Mouse (Mus musculus): Measurements from ENCODE around the gene Irak2.
"Not testable (repeated sequence)": the region's sequence is repeated elsewhere in the genome, so short reads cannot be mapped to it uniquely, and the experiment has no call there.

Gene Irak2

GRCm38 (mm10) chr6:113697222-113698205 lies 59.2 kb downstream of the Irak2 start:
- DNase-seq (ENCODE audit: low spot score), result peak; percentile 30

GRCm38 (mm10) chr6:113712718-113713117 lies 74.5 kb downstream of the Irak2 start:
- DNase-seq (ENCODE audit: low spot score), result no peak

GRCm38 (mm10) chr6:113713389-113713788 lies 75.1 kb downstream of the Irak2 start:
- DNase-seq (ENCODE audit: low spot score), result not testable (repeated sequence)

GRCm38 (mm10) chr6:113714276-113714675 lies 76.0 kb downstream of the Irak2 start:
- no peak for DNase-seq (ENCODE audit: low spot score)

GRCm38 (mm10) chr6:113714797-113715196 lies 76.5 kb downstream of the Irak2 start:
- DNase-seq (ENCODE audit: low spot score), result no peak

- no peak for DNase-seq (ENCODE audit: low spot score)
Observed at GRCm38 (mm10) chr6:113717541-113717940, 79.3 kb downstream of the Irak2 start.

GRCm38 (mm10) chr6:113719878-113720277 lies 81.6 kb downstream of the Irak2 start, which contains the start of gene Ghrl:
Gene Ghrl, minus strand, starts transcription at chr6:113719880.
- no peak for DNase-seq (ENCODE audit: low spot score)

- no peak for DNase-seq (ENCODE audit: low spot score)
Observed at GRCm38 (mm10) chr6:113721061-113721460, 82.8 kb downstream of the Irak2 start.

- no peak for DNase-seq (ENCODE audit: low spot score)
Observed at GRCm38 (mm10) chr6:113728181-113728580, 89.9 kb downstream of the Irak2 start.

- DNase-seq (ENCODE audit: low spot score), result no peak
Observed at GRCm38 (mm10) chr6:113731296-113731695, 93.0 kb downstream of the Irak2 start.

GRCm38 (mm10) chr6:113737318-113738046 lies 99.2 kb downstream of the Irak2 start:
- DNase-seq (ENCODE audit: low spot score), result no peak

GRCm38 (mm10) chr6:113740236-113741217 lies 102.3 kb downstream of the Irak2 start, which contains the start of gene Sec13:
Gene Sec13, minus strand, starts transcription at chr6:113740743.
- DNase-seq (ENCODE audit: low spot score), result peak; percentile 85

- no peak for DNase-seq (ENCODE audit: low spot score)
Observed at GRCm38 (mm10) chr6:113741425-113741824, 103.2 kb downstream of the Irak2 start.

GRCm38 (mm10) chr6:113742321-113742720 lies 104.1 kb downstream of the Irak2 start:
- DNase-seq (ENCODE audit: low spot score), result no peak

GRCm38 (mm10) chr6:113743111-113743510 lies 104.8 kb downstream of the Irak2 start:
- no peak for DNase-seq (ENCODE audit: low spot score)

Measured in layer of hippocampus, adult 11-12 months (tissue).